Mouse (Mus musculus) spleen, postnatal 4 days (tissue): ENCODE results near the gene Ilf3.

ENCODE experiments used
- DNase-seq, 2 experiments: peaks; one replicate each; pipeline ENCODE4 v3.0.0; 2022; ENCODE audit warnings: low spot score in 2 of 2

The Ilf3 gene

DNA sequence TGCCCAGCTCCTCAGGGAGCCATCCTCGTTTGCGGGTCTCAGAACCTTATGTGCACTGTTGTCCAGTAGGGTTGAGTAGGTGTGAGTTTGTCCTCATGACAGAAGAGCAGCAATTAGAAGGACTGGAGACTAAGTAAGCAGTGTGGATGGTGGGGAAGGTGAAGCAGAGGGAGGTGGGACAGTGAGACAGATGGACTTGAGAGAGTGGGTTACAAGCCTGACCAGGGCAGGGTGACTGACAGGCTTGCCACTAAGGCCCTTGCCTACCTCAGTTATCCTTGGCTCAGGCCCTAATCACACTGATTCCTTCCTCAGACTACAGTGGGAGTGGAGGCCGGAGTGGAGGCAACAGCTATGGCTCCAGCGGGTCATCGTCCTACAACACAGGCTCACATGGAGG lies 36.1 kb downstream of the Ilf3 start:
- no peak for DNase-seq

DNA sequence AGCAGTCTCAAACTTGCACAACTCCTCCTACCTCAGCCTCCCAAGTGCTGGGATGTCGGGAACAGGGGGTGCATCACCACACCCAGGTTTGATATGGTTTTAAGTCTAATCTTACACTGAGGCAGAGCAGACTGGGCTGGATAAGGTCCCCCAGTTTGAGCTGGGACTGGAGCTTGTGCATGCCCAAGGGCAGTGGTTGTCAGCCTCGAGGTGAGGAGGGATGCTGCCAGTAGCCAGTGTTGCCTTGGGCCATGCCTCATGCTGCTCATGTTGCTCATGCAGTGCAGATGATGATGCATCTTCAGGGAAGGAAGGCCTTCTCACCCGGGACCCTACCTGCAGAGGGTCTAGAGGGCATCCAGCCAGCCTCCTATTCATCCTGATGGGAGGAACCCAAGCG lies 37.9 kb downstream of the Ilf3 start:
- DNase-seq: no peak

DNA sequence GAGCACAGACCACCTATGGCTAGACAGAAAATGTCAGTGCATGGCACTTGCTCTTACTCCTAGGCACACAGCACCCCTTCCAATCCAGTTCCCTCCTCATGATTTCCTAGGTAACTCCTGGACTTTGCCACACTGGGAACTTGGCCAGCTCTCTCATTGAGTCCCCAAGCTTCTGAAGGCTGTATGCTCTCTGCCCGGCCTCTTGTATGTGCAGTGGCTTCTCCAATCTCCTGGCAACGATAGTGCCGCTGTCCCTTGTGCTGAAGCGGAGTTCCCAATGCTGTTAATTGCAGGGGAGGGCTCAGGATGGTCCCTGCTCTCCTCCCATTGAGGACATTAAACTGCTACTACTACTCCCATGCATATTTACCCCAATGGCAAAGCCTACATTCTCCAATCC lies 40.3 kb downstream of the Ilf3 start:
- no peak for DNase-seq

DNA sequence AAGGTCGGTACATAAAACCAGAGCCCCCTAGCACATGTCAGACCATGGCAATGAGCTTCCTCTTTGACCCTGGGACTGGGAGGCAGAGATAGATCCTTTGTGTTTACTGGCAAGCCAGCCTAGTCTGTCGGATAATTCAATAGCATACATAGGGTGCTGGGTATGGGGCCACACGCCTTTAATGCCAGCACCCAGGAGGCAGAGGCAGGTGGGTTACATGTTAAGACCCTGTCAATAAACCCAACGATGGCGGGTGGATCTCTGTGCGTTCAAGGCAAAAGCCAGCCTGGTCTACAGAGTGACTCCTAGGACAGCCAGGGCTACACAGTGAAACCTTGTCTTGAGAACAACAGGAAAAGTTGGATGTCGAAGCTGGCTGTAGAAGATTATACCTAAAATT lies 41.0 kb downstream of the Ilf3 start:
- DNase-seq: no peak

DNA sequence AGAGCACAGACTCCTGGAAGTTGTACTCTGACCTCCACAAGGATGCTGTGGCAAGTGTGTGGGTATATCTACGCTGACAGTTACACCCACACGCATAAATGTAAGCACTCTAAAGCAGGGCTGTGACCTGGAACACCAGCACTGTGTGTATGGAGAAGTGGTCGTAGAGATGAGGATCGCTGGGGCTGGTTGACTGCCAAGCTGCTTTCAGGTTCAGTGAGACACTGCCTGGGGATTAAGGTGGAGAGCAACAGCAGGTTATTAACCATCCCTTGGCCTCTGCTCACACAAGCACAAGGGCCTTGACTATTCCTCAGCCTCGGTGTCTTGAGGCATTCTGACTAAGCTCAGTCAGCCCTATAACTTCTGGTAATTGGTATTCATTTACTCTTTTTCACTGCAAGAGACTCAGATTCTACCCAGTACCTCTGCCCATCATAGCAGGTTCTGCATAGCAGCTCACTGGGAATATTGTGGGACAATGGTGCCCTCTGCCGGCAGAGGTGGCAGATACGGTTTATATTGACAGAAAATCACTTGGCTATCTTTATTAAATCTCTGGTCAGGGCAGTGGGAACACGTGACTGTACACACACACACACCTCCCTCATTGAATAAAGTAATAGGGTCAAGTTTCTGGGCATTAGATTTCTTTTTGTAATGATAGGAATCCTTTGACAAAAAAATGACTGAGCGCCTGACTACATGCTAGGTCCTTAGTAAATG lies 42.1 kb downstream of the Ilf3 start:
- DNase-seq: peak; percentile 82 to 93

DNA sequence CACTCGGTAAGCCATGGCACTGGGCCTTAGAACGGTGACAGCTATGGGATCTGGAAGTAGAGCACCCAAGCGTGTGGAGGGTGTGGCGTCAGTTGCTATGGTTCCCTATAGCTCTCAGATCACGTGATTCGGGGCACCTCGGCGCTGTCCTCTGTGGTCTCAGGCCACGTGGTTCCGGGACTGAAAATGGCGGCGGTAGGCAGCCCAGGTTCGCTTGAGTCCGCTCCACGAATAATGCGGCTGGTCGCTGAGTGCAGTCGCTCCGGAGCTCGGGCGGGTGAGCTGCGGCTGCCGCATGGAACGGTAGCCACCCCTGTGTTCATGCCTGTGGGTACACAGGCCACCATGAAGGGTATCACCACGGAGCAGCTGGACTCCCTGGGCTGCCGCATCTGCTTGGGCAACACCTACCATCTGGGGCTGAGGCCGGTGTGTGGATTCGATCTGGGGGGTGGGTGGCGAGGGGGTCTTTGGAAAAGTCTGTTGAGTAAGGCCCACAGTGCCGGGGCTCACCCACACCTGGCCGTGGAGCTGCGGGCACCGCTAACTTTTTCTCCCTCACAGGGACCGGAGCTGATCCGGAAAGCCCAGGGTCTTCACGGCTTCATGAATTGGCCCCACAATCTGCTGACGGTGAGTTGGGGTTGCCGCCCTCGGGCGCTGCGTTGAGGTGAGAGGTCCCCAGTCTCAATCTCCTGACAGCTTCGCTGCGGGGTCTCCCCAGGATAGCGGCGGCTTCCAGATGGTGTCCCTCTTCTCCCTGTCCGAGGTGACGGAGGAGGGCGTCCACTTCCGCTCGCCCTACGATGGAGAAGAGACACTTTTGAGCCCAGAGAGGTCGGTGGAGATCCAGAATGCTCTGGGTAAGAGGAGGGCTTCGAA lies 44.2 kb downstream of the Ilf3 start, which contains the start of gene Qtrt1:
Gene Qtrt1 (plus strand): TSS at position 169 of the 882 bp plus-strand sequence.
- peak; percentile 84 to 89 for DNase-seq

DNA sequence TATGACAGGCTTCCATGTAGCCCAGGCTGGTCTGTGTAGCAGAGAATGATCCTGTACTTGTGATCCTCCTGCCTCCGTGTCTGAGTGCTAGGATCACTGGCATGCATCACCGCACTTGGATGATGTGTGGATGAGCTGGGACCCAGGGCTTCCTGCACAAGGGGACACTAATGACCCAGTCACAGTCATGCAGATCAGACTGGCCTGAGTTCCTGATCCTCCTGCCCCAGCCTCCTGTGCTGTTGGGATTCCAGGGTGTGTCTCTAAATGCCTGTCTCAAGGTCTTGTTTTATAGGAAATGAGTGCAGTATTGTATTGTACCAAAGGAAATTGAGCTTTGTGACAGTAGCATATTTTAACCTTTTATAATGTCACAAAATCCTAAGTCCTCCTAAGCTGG lies 50.2 kb downstream of the Ilf3 start:
- no peak for DNase-seq

DNA sequence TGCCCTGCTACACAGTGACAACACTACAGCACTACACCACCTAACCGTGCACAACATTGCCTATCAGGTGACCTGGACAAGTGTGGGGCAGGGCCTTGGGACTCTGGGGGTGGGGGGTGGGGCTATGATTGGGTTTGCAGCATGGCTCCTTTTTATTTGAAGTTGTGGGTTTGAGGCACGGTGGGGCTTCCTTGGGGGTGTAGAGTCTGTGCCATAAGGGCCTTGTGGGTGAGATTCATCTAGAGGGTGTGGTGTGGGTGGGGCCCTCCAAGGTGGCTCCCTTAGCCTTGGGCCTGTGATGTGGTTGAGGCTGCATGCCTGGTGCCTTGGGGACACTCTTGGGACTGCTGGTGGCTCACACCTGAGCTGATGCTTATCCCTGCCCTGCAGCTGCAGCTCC lies 52.0 kb downstream of the Ilf3 start:
- peak in 1 of 2 experiments; percentile 28 for DNase-seq

DNA sequence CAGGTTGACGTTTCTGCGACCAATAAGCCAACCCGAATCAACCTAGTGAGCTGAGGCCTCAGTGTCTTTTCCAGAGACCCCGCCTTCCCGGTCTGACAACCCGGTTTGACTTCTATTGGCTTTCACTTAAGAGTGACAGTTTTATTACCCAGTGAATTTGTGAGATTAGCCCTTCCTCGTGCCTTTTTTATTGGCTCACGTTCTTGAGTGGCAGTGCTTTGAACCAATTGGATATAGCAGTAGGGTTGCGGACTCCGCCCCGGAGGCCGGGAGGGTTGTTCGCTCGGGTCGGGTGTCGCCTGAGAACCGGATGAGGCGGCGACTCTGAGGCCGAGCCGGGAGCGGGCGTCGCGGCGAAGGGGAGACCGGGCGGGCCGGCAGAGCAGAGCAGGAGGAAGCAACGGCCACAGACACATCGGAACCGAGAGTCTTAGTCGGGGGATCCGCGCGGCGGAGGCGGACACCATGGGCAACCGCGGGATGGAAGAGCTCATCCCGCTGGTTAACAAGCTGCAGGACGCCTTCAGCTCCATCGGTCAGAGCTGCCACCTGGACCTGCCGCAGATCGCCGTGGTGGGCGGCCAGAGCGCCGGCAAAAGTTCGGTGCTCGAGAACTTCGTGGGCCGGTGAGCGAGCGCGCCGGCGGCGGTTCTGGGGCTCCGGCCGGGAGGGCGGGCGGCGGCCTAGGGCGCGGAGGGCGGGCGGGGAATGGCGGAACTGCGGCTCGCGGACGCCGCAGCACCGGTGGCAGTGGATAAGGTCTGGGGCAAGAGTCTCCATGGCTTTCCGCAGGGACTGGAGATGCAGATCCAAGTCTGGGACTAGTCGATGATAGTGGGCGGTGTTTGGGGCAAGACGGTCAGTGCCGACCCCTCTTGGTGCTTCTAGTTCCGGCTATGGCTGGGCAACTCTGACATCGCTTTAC lies 57.2 kb downstream of the Ilf3 start, which contains the start of gene Dnm2:
Gene Dnm2 (plus strand): TSS at position 278 of the 925 bp plus-strand sequence.
- DNase-seq: peak; percentile 98 to 99

DNA sequence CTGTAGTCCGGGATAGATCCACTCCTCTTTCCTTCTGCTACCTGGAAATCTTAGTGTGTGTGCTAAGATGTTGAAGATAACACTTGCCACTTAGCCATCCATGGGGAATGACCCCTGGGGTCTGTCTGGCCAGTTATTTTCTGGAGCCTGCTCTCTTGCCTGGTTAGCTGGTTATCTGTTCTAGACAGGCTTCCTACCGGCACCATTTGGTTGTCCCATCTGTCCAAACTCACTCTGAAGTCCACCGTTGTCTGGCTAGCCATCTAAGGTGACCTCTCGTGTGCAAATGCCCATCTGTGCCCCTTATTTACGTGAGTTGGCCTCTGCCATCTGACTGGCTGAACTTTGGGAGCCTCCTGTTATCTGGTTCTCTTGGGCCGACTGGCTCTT lies 57.9 kb downstream of the Ilf3 start:
- no peak for DNase-seq

DNA sequence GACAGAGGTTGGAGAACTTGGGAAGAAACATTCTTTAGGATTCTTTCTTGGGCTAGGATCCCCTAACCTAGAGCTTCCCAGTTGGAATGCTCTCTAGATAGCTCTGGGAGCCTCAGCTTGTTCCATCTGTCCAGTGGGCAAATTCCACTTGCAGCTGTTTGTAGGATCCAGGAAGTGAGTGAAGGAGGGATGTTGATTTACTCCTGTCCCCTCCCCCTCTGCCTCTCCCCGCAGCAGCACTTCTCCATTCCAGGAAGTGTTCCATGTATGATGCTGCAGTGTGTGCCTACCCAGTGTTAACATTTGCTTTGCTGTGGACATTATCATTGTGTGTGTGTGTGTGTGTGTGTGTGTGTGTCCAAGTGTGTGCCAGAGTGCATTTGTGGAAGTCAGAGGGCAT lies 58.3 kb downstream of the Ilf3 start:
- DNase-seq: no peak

DNA sequence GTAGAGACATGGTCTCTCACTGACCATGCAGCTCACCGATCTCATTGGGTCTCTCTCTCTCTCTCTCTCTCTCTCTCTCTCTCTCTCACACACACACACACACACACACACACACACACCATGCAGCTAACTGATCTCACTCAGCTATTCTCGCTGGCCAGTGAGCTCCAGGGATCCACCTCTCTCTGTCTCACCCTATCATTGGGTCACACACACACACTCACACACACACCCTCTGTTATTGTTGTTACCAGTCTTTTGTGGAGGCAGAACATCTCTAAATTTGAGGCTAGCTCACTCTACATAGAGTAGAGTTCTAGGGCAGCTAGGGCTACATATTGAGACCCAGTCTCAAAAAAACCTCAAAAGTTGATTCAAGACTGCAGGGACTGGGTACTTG lies 58.9 kb downstream of the Ilf3 start:
- no peak for DNase-seq

DNA sequence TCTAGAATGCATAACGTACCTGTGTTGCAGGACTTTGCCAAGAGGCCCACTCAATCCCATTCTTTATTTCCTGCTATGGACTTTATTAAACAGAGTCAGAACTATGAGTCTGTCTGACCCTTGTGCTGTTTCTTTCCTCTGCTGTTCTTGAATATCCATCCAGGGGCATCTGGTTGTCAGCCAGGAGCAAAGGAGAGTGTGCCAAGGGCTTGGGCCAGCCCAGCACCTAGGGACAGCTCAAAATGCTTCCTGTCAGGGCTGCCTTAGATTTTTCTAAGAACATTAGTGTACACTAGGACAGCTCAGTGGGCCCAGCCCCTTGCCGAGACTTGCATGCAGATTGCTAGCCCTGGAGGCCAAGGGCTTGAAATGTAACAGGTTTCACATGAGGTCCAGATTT lies 60.1 kb downstream of the Ilf3 start:
- DNase-seq: no peak

DNA sequence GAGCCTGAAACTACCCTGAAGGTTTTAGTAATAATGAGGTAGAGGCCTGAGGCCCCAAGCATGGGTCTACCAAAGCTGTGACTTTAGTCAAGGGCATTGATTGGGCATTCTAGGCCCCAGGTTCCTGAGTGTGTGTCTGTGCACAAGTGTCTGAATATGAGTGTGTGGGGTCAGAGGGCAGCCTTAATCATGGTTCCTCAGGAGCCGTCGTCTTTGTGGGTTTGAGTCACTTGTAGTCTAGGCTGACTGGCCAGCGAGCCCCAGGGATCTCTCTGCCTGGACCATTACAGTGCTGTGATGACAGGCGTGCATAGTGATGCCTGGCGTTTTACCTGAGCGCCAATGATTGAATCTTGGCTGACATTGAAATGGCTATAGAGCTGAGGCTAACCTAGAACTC lies 60.5 kb downstream of the Ilf3 start:
- DNase-seq: no peak

DNA sequence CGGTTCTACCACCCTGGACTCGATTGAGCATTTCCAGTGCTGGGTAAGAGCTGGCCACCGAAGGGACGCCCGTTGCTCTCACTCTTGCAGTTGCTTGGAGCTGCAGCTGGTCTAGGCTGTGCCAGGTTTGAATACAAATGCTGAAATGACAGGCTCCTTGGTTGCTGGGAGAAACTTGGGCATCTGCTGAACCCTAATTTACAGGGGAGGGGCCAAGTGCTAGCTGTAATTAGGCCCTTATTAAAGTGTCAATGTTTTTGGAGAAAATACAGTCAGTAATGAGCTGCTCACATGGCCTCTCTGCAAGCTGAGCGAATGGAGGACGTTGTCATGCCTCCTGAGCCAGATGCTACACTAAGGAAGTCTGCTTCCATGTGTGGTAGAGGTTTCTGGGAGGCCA lies 63.1 kb downstream of the Ilf3 start:
- no peak for DNase-seq

DNA sequence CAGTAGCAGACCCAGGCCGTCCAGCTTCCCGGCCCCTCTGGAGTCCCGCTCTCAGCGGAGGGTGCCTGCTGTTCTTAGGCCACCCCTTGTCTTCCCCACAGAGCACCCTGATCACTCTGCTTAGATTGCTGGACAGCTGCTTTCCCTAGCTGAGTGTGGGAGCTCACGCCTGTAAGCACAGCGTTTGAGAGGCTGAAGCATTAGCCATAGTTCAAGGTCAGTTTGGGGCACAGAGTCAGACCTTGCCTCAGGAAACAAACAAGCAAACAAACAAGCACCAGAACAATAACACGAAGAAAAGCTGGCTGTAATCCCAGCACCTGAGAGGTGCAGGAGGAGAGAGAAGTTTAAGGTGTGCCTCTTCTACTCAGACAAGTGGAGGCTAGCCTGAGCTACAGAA lies 64.4 kb downstream of the Ilf3 start:
- no peak for DNase-seq

DNA sequence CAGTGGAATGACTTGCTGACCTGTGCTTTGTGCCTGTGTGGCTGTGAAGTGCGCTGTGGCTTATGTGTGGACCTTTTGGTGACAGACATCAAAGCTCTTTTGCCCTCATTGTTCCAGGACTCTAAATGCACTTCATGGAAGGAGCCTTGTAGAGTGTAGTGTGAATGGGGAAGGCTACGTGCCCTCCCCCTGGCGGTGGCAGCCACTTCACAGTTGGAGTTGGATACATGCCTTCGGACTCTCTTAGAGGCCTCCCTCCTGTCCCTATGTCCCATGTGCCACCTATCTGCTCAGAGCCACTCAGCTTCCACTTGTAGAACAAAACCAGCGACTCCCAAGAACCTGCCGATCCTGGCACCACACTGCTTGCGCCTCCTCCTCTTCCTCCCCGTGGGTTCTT lies 66.1 kb downstream of the Ilf3 start:
- no peak for DNase-seq

DNA sequence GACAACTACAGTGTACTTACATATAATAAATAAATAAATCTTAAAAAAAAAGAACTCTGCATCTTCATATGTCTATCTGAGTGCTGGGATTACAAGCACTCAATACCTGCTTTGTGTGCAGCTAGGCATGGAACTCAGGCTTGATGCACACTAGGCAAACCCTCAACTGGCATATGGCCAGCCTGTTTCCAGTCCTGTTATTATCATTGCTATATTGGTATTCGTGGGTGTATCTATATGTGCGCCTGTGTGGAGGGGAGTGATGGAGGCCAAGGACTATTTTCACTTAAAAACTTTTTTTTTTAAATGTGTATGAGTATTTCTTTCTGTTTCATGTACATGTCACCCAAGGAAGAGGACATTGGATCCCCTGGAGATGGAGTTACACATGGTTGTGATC lies 66.7 kb downstream of the Ilf3 start:
- DNase-seq: no peak

DNA sequence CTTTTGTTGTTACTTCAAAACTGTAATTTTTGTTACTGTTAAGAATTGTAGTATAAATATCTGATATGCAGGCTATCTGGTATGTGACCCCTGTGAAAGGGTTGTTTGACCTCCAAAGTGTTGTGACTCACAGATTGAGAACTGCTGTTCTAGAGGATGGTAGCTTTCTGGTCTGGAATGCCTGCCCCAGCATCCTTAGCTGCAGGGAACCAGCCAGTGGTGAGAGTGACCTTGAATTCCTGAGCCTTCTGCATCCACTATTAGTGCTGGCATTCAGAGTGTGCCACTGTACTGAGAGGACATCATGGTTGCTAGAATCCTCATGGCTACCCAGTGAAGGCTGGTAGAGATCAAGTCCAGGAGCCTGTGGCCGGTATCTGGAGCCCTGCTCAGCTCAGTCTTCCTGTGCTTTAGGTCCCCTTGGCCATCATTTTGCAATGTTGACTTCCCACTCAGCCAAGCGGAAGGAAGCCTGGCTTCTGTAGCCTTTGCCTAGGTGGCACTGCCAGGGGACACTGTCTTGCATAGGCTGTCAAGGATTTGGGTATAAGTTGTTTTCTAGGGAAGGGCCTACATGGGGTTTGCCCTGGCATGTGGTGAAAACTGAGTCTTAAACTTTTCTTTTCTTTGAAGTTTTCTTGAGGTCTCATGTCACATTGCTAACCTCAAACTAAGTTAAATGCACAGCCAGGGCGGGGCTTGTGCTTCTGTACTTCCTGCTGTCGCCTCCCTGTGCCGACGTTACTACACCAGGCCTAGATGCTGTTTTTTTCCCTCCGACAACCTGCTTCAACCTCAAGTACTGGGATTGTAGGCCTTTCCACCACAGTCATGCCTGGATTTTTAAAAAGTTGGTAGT lies 68.3 kb downstream of the Ilf3 start:
- peak in 1 of 2 experiments; percentile 50 for DNase-seq

DNA sequence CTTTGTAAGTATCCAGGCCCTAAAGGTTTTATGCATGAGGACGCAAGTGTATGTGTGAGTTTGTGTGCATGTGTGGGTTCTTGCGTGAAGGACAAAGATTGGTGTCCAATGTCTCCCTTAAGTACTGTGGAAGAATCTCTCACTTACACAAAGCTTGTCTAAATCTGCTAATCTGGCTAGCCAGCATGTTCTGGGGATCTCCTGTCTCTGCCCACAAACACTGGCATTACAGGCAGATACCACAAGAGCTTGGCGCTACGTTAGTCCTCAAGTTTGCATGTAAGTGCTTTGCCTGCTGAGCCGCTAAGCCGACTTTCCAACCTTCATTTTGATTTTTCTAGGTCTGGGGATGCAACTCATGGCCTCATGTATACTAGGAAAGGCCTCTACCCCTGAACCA lies 69.9 kb downstream of the Ilf3 start:
- DNase-seq: no peak

DNA sequence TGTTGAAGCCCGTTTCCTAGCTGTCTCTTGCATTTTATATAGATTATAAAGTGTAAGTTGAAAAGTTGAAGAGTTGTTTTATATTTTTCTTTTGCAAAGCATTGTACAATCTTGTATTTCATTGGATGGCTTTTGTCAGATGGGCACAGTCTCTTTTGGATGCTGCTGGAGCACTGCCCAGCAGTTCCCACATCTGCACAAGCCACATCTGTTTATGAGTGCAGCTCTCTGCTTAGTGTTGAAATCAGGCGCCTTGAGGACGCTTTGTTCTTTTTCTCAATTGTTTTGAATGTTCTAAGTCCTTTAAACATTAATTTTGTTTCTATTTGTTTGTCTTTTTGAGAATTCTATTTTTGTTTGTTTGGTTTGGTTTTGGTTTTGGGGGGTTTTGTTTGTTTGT lies 70.5 kb downstream of the Ilf3 start:
- DNase-seq: no peak
